Mouse (Mus musculus) c-Kit-positive CD71-negative TER-119-negative erythroid progenitor cells, embryonic 14.5 days (primary cell): ENCODE results near the gene Otud1.

Experiments used
- DNase-seq: peaks from one replicate; pipeline ENCODE4 v3.0.0-alpha.2; 2013; ENCODE audit warnings: low read depth

Gene Otud1

GRCm38 (mm10) chr2:19657158-19657874 is at the start of gene Otud1:
Otud1 (plus strand) TSS chr2:19657752.
- peak; percentile 94 for DNase-seq

GRCm38 (mm10) chr2:19607852-19608251 is 49.7 kb upstream of the Otud1 start:
- no peak for DNase-seq

GRCm38 (mm10) chr2:19608410-19609073 is 49.0 kb upstream of the Otud1 start:
- DNase-seq, result no peak

- DNase-seq, result no peak
Observed at GRCm38 (mm10) chr2:19622041-19622440, 35.5 kb upstream of the Otud1 start.

- DNase-seq, result peak; percentile 24
Observed at GRCm38 (mm10) chr2:19627044-19627443, 30.5 kb upstream of the Otud1 start.

- DNase-seq, result peak; percentile 13
Observed at GRCm38 (mm10) chr2:19627920-19628608, 29.5 kb upstream of the Otud1 start.

- DNase-seq, result no peak
Observed at GRCm38 (mm10) chr2:19630544-19630943, 27.0 kb upstream of the Otud1 start.

GRCm38 (mm10) chr2:19633406-19633920 is 24.1 kb upstream of the Otud1 start:
- no peak for DNase-seq

GRCm38 (mm10) chr2:19645182-19645581 is 12.4 kb upstream of the Otud1 start:
- DNase-seq, result no peak

GRCm38 (mm10) chr2:19646144-19646543 is 11.4 kb upstream of the Otud1 start:
- DNase-seq, result no peak

GRCm38 (mm10) chr2:19646910-19647309 is 10.6 kb upstream of the Otud1 start:
- no peak for DNase-seq

GRCm38 (mm10) chr2:19656436-19656835 is 1.1 kb upstream of the Otud1 start:
- DNase-seq, result no peak

GRCm38 (mm10) chr2:19657881-19658589 is 483 bp downstream of the Otud1 start:
- no peak for DNase-seq

- no peak for DNase-seq
Observed at GRCm38 (mm10) chr2:19658661-19659384, 1.3 kb downstream of the Otud1 start.

GRCm38 (mm10) chr2:19660875-19661274 is 3.3 kb downstream of the Otud1 start:
- no peak for DNase-seq

- DNase-seq, result no peak
Observed at GRCm38 (mm10) chr2:19663146-19663848, 5.7 kb downstream of the Otud1 start.

- no peak for DNase-seq
Observed at GRCm38 (mm10) chr2:19664147-19664546, 6.6 kb downstream of the Otud1 start.

- DNase-seq, result no peak
Observed at GRCm38 (mm10) chr2:19664555-19665475, 7.3 kb downstream of the Otud1 start.

- no peak for DNase-seq
Observed at GRCm38 (mm10) chr2:19665841-19666240, 8.3 kb downstream of the Otud1 start.
